Mouse (Mus musculus) macrophage (primary cell): ENCODE data around the gene Cdh4. TPM values are rescaled to one million over a fixed set of nuclear protein-coding genes. Genes with fewer than 3 reads are reported as not detected.

ENCODE experiments used
- H3K27ac ChIP-seq: fragments of 350-480 bp; formaldehyde crosslinking; 2 replicates; pipeline ENCODE4 v1.9.0; 2021
- H3K36me3 ChIP-seq: fragments of 350-480 bp; formaldehyde crosslinking; 2 replicates; pipeline ENCODE4 v1.9.0; 2021; ENCODE audit errors: inconsistent target
- H3K4me3 ChIP-seq: fragments of 350-480 bp; formaldehyde crosslinking; 2 replicates; pipeline ENCODE4 v1.9.0; 2021; ENCODE audit errors: inconsistent target
- H3K79me2 ChIP-seq: fragments of 350-480 bp; formaldehyde crosslinking; 2 replicates; pipeline ENCODE4 v1.9.0; 2021; ENCODE audit errors: inconsistent target
- WGBS: methylation state at CpG from one replicate; pipeline ENCODE4 v1.1.7; 2026; ENCODE audit warnings: inconsistent platforms; ENCODE audit not compliant: missing documents; 5-methylcytosine and 5-hydroxymethylcytosine counted together
- polyA plus RNA-seq: library from polyadenylated mRNA; stranded (reverse); fragments of 250-400 nt; gene quantifications from 3 replicates; pipeline ENCODE4 v1.2.4, GENCODE M21; 2018; ENCODE audit warnings: inconsistent platforms

Gene Cdh4
- polyA plus RNA-seq, 1 experiment from 2014 or later, result not detected

DNA sequence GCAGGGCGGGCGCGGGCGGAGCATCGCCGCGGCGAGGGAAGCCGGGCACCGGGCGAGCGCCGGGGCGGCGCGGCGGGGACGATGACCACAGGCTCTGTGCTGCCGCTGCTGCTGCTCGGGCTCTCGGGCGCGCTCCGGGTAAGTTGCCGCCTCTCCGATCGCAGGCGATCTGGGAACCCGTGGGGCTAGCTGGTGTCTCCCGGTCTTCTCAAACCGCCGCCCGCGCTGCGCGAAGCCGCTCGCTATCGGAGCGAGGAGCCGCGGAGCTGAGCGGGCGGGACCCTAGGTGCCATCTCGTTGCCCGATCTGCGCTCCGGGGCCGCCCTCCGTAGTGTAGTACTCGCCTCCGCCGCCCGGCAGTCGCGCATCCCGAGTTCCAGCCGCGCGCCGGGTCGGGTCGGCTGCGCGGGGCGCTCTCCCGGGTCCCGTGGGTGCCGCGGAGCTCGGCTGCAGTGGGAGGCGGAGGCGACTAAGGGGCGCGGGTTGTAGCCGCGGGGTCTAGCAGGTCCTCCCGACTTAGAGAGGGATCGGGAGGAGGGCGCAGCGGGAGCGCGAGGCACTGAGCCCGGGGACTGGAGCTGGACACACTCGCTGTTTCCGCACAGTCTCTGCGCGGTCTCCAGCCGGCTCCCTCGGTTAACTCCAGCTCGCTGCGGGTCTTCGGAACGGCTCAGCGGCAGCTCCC, 452 bp downstream of the Cdh4 start:
- Histone ChIP-seq H3K27ac (no peak overlapping the region), H3K36me3 (no peaks in the 10 kb centered on the region), H3K4me3 (no peak overlapping the region), H3K79me2 (no peaks in the 10 kb centered on the region)
- WGBS, result 2% methylated on average over 95 of the region's 95 CpGs

DNA sequence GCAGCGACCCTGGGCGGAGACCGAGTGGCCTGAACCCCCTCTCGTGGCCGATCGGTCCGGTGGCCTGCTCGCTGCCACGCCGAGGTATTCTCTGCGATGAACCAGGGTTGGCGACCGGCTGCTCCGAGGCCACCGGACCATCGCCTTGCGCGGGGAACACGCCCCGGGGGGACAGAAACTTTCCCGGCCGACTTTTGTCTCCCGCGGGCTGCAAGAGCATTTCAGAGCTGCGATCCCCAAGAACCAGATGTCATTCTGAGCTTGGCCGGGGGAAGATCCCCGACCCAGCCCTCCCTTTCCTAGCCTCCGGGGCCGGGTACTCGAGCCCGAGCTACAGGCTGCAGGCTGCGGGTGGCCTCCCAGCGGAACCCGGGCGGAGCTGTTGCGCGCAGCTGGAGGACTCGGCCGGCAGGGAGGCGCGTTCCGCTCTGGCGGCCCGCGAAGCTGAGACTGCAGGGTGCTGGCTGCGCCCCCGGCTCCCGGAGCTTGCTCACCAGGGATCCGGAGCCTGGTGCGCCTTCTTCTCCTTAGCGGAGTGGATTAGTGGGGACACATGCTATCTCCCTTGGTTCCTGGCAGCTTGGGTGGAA, 1.1 kb downstream of the Cdh4 start:
- Histone ChIP-seq H3K36me3 (no peaks in the 10 kb centered on the region), H3K27ac (no peak overlapping the region), H3K4me3 (no peak overlapping the region), H3K79me2 (no peaks in the 10 kb centered on the region)
- 4% methylated on average over 51 of the region's 51 CpGs for WGBS

DNA sequence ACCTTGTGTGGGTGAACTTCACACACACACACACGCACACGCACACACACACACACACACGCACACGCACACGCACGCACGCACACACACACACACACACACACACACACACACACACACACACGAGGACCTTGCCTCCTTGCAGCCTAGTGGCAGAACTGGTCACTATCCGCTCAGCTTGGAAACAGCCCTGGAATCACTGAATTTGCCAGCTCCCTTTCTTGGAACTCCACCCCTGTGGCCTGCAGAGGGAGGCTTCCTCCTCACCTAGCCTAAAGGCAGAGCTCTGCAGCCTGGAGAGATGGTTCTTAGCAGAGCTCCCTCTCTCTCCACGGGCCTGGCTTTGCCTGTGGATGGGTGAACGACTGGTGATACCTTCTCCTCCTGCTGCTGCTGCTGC, 1.7 kb downstream of the Cdh4 start:
- no peaks in the 10 kb centered on the region for H3K36me3 ChIP-seq
- WGBS, result 22% methylated on average over 7 of the region's 11 CpGs
- H3K4me3 ChIP-seq, result no peak overlapping the region
- H3K27ac ChIP-seq, result no peak overlapping the region
- H3K79me2 ChIP-seq, result no peaks in the 10 kb centered on the region

DNA sequence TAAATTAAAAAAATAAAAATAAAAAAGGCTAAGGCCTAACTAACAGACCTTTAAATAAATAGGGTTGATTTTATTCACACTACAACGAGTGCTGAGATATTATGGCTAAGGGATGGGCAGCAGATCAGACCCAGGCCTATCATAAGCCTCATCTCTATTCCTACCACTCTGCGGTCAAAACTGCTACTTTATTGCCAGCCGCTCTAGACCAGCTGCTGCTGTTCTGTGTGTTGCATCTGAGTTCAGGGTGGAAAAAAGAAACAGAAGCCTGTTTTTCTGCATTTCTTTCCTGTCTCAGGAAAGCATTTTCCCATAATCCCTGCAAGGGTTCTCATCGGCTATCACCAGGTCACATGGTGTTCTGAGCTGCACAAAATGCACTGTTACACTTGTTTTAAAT, 6.0 kb downstream of the Cdh4 start:
- no peaks in the 10 kb centered on the region for H3K36me3 ChIP-seq
- WGBS, result 89% methylated on average over 4 of the region's 4 CpGs
- H3K4me3 ChIP-seq, result no peak overlapping the region
- no peaks in the 10 kb centered on the region for H3K79me2 ChIP-seq
- H3K27ac ChIP-seq, result no peak overlapping the region

DNA sequence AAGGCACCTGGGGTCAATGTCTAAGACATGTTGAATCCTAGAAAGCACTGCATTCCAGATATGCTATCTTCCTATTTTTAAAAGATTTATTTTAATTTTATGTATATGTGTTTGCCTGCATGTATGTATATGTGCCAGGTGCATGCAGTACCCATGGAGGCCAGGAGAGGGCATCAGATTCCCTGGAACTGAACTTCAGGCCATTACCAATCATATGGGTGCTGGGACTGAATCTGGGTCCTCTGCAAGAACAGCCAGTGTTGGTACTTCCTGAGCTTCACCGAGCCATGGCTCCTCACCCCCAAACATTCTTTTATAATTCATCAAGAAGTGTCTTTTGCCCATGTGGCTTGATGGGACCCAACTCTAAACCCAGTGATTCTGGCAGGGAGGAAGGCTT, 6.8 kb downstream of the Cdh4 start:
- H3K36me3 ChIP-seq, result no peaks in the 10 kb centered on the region
- H3K27ac ChIP-seq, result no peak overlapping the region
- no peak overlapping the region for H3K4me3 ChIP-seq
- no peaks in the 10 kb centered on the region for H3K79me2 ChIP-seq
- WGBS, result 92% methylated on average over 1 of the region's 1 CpGs

DNA sequence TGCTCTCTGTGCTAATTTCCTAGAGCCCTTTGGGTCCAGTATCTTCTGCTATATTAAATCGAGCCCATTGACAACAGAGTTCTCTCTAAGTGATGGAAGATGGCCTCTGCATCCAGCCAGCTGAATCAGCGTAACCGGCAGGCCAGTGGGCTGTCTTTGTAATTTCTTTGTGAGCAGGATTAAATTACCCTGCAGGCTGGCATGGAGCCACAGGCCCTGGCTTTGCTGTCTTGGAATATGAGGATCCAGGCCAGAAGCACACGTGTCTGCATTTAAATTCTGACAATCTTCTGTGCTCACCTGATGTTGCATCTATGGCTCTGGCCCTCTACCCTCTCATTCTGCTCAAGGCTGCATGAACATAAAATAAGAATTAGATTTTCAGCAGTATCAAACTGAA, 17.0 kb downstream of the Cdh4 start:
- no peaks in the 10 kb centered on the region for H3K79me2 ChIP-seq
- WGBS, result 83% methylated on average over 4 of the region's 4 CpGs
- no peak overlapping the region for H3K27ac ChIP-seq
- H3K36me3 ChIP-seq, result no peaks in the 10 kb centered on the region
- H3K4me3 ChIP-seq, result no peak overlapping the region

DNA sequence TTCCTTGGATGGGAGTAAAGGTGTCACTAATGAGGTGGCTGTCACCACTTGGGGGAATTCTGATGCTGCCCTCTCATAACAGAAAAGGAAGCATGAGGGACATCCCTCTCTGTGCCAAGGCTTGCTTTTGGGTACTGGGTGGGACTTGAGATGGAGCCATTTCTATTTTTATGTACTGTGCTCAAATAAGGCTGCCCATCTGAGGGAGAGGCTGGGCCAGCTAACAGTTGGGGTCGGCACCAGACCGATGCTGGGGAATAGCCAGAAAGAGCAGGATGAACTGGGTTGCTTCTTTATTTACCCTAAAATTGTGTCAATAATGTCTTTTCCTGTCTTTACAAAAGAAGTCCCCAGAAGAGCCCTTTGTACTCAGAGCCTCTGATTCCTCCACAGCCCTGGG, 17.4 kb downstream of the Cdh4 start:
- Histone ChIP-seq H3K4me3 (no peak overlapping the region), H3K36me3 (no peaks in the 10 kb centered on the region), H3K27ac (no peak overlapping the region), H3K79me2 (no peaks in the 10 kb centered on the region)
- WGBS, result 94% methylated on average over 2 of the region's 2 CpGs

DNA sequence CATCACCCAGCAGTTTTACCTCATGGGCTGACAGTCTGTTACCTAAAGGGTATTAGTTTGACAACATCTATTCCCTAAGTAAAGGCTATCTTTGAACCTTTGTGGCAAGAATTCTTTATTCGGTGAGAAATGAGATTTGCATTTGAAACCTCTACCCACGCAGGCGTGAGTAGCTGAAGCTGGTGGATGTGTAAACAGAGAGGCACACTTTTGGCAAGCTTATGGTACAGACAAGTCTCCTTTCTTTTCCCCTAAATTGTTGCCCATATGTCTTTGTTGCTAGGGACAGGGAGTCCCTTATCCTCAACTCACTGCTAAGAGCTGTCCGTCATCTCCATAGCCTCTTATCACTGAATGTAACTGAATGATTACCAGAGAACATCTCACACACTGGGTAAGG, 21.3 kb downstream of the Cdh4 start:
- Histone ChIP-seq H3K36me3 (no peaks in the 10 kb centered on the region), H3K4me3 (no peak overlapping the region), H3K79me2 (no peaks in the 10 kb centered on the region), H3K27ac (no peak overlapping the region)
- 82% methylated on average over 4 of the region's 4 CpGs for WGBS

DNA sequence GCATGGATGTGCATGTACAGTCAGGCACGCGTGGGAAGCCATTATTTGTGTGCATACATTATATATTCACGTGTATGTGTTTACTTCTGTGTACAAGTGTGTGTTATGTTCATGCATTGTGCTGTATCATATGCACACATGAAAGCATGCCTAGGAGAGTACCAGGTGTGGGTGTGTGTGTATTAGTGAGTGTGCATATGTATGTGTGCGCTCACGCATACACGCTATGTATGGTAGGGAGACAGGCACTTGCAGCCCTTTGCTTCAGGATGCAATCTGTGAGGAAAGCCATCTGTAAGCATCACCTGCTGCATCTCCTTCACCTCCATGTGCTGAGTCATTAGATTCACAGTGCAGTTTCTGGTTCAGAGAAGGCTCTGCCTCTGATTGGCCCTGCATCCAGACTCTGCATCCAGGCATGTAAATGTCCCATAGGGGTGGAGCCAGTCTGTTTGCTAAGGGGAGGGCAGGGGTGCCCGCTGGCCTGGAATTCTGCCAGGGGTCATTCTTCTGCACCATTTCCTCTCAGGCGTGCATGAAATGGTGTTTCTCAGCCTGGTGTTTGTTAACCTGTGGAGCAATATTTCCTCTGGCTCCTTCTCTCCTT, 25.7 kb downstream of the Cdh4 start:
- WGBS, result 84% methylated on average over 8 of the region's 8 CpGs
- H3K27ac ChIP-seq, result no peak overlapping the region
- no peaks in the 10 kb centered on the region for H3K36me3 ChIP-seq
- no peak overlapping the region for H3K4me3 ChIP-seq
- no peaks in the 10 kb centered on the region for H3K79me2 ChIP-seq

DNA sequence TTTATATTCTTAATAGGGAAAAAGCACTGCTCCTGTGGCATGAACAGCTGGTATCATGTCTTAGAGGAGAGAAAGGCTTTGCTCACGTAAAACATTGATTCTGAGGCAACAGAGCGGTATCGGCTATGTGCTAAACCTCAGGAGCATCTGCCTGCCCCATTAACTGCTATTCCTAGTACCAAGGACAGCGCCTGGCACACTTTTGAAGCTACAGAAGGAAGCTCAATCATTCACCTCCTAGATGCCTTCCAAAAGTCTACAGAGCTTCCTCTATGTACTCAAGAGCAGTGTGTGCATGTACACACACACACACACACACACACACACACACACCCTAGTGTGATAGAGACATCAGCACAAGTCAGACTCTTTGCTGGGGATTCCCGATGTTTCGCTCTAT, 34.4 kb downstream of the Cdh4 start:
- Histone ChIP-seq H3K4me3 (no peak overlapping the region), H3K36me3 (no peaks in the 10 kb centered on the region), H3K27ac (no peak overlapping the region), H3K79me2 (no peaks in the 10 kb centered on the region)
- 81% methylated on average over 6 of the region's 6 CpGs for WGBS

DNA sequence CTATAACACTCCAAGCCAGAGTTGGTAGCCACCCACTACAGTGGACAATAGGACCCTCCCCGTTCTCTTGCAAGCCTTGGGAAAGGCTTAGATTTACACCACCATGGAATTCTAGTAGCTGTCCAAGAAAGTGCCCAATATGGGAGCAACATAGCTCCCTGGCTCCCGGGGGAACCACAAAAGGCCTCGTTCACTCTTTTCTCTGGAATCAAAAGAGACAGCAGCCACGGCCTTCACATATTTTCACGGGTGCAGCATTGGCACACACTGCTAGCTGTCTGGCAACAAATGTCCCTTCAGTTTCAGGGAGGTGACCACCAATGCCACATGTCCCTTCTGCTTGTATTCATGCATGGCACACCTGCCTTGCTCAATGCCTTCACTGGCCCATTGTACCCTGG, 38.6 kb downstream of the Cdh4 start:
- no peaks in the 10 kb centered on the region for H3K79me2 ChIP-seq
- 90% methylated on average over 5 of the region's 5 CpGs for WGBS
- no peak overlapping the region for H3K4me3 ChIP-seq
- no peak overlapping the region for H3K27ac ChIP-seq
- no peaks in the 10 kb centered on the region for H3K36me3 ChIP-seq

DNA sequence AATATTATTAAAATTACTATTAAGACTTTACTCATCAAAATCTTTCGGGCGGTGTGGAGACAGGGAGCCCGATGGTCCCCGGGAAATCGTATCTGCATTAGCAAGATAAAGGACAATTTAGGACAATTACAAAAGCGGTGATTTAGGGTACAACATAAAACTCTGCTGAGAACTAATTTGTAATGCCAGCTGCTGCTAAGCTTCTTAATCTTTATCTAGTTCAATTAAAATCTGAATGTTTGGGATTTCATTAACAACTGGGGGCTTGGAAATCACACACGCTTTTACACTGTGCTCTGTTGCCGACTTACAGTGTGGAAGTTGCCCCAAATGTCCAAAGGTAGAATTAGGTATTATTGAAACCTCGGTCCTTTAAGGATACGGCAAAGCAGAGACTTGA, 39.1 kb downstream of the Cdh4 start:
- no peak overlapping the region for H3K4me3 ChIP-seq
- WGBS, result 94% methylated on average over 10 of the region's 10 CpGs

DNA sequence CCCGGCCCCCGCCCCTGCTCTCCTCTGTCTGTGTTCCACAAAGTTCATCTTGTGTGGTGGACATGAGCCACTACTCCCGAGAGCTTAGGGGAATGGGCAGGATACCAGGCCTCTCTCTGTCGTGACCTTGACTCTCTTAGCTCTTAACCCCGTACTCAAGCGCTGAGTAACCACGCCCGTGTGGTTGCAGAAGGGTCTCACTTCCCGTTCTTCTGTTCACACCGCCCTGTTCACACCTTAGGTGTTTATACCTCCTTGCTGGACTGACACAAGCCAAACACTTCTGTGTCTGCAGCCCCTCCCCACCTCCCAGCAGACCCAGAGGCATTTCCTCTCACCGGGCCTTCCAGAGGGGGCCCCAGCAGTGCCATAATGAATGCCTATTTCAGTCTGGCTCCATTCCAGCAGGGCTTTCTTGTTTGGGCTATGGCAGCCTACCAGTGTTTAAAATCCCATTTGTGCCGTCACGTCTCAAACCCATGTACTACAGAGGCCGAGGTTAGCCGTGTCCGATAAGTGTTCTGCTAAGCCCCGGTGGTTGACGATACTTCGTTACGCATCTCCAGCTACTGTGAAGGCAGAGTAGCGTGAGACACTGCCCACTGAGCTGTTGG, 46.4 kb downstream of the Cdh4 start:
- WGBS, result 86% methylated on average over 21 of the region's 21 CpGs
- Histone ChIP-seq H3K27ac (no peak overlapping the region), H3K79me2 (no peaks in the 10 kb centered on the region), H3K36me3 (no peaks in the 10 kb centered on the region), H3K4me3 (no peak overlapping the region)

More for the DNA sequence above, 39.1 kb downstream of the Cdh4 start:
- no peak overlapping the region for H3K27ac ChIP-seq
- H3K79me2 ChIP-seq, result no peaks in the 10 kb centered on the region
- H3K36me3 ChIP-seq, result no peaks in the 10 kb centered on the region

DNA sequence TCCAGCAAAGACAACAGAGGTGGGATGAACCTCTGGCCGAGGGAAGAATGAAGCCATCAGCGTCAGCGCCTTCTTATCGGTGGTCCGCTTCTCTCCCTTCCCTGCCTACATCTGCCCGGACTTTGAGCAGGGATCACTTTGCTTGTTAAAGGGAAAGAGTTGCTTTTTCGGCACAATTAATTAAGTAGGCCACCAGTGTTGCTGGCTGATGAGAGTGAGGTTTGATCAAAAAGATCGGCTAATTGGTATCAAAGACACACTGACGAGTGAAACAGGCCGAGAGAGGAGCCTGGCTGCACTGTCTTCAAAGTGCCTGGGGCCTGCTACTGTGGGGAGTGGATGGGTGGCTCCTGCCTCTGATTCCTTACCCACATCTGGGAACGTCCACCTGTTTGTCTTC, 49.7 kb downstream of the Cdh4 start:
- H3K79me2 ChIP-seq, result no peaks in the 10 kb centered on the region

DNA sequence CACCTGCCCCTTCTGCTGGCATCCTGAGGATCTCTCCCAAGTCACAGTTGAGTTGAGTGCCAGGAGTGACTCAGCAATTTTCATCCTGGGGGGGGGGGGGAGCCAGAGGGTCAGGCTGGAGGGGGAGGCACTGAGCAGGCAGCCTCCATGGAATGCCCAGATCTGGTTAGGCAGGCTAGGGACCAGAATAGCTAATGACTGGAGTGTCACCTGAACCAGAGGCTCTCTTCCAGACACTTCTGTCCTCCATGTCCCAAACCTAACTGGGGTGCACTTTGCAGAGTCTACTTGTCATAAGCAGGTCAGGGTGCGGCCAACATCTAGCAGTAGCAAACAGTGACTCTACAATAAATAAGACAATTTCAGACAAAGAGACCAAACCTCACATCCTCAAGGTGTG, 52.0 kb downstream of the Cdh4 start:
- H3K4me3 ChIP-seq, result no peak overlapping the region
- no peaks in the 10 kb centered on the region for H3K36me3 ChIP-seq
- WGBS, result 100% methylated on average over 1 of the region's 1 CpGs
- H3K27ac ChIP-seq, result no peak overlapping the region
- H3K79me2 ChIP-seq, result no peaks in the 10 kb centered on the region

More for the DNA sequence above, 49.7 kb downstream of the Cdh4 start:
- 77% methylated on average over 11 of the region's 11 CpGs for WGBS
- no peak overlapping the region for H3K27ac ChIP-seq
- H3K4me3 ChIP-seq, result no peak overlapping the region
- no peaks in the 10 kb centered on the region for H3K36me3 ChIP-seq
